Mouse (Mus musculus) forebrain, postnatal 0 days (tissue): Measurements from ENCODE around the gene Ptprn2. TPM values are rescaled to one million over a fixed set of nuclear protein-coding genes. Genes with fewer than 3 reads are reported as not detected.
A peak's percentile ranks its signal among the peaks of the same experiment; 100 is the strongest.

Experiments used
- ATAC-seq: fragments of 200-750 bp; cut with Nextera tagmentation; 2 replicates; pipeline ENCODE4 v1.8.0; 2017; ENCODE audit warnings: mild to moderate bottlenecking, moderate library complexity
- DNase-seq: peaks from one replicate; pipeline ENCODE4 v3.0.0-alpha.2; 2015
- H3K27ac ChIP-seq: fragments of 300-500 bp; sonication (generic); 2 replicates; pipeline ENCODE4 v1.5.1; 2014; ENCODE audit warnings: low read depth, mild to moderate bottlenecking, antibody characterized with exemption, low read length, moderate library complexity, mixed read lengths
- H3K27me3 ChIP-seq: fragments of 300-500 bp; sonication (generic); 2 replicates; pipeline ENCODE4 v1.6.1; 2014; ENCODE audit warnings: mild to moderate bottlenecking, low read length, mixed read lengths; ENCODE audit not compliant: insufficient read depth
- H3K36me3 ChIP-seq: fragments of 300-500 bp; sonication (generic); 2 replicates; pipeline ENCODE4 v1.6.1; 2014; ENCODE audit warnings: mild to moderate bottlenecking, moderate library complexity; ENCODE audit not compliant: insufficient read depth
- H3K4me1 ChIP-seq: fragments of 300-500 bp; sonication (generic); 2 replicates; pipeline ENCODE4 v1.6.1; 2014; ENCODE audit warnings: antibody characterized with exemption; ENCODE audit not compliant: insufficient read depth
- H3K4me2 ChIP-seq: fragments of 300-500 bp; sonication (generic); 2 replicates; pipeline ENCODE4 v1.6.1; 2014; ENCODE audit warnings: low read depth, mild to moderate bottlenecking, moderate library complexity
- H3K4me3 ChIP-seq: fragments of 300-500 bp; sonication (generic); 2 replicates; pipeline ENCODE4 v1.5.1; 2014; ENCODE audit warnings: low read depth, low read length, mixed read lengths
- H3K9ac ChIP-seq: fragments of 300-500 bp; sonication (generic); 2 replicates; pipeline ENCODE4 v1.6.1; 2014; ENCODE audit warnings: mild to moderate bottlenecking
- H3K9me3 ChIP-seq: fragments of 300-500 bp; sonication (generic); 2 replicates; pipeline ENCODE4 v1.6.1; 2016; ENCODE audit warnings: low read length
- CTCF ChIP-seq: sonication (generic); IDR thresholded peaks from 2 replicates; pipeline ENCODE4 v1.5.1; 2016; ENCODE audit warnings: antibody characterized with exemption, control low read depth, low read depth
- WGBS: fragments of 180-500 bp; shearing (Covaris S2); extraction: QIAGEN DNeasy Blood & Tissue Kit; methylation state at CpG from one replicate; pipeline ENCODE4 v1.1.7; 2014; 5-methylcytosine and 5-hydroxymethylcytosine counted together
- microRNA counts: library from miRNA; unstranded; fragments of <30 nt; microRNA quantifications from one replicate; lab custom pipeline; 2015
- microRNA-seq, 2 experiments: library from miRNA; unstranded; fragments of <30 nt; microRNA quantifications; one replicate each; pipeline ENCODE4; 2016
- polyA plus RNA-seq: library from polyadenylated mRNA; unstranded; fragments of >200 nt; fragmentation: Nextera tagmentation; extraction: Ambion mirVana; gene quantifications from 2 replicates; pipeline ENCODE4 v1.2.1, GENCODE M21; 2015
- total RNA-seq: library from RNA; depleted of rRNA; stranded (reverse); fragments of >200 nt; gene quantifications from 2 replicates; pipeline ENCODE4 v1.2.3, GENCODE M21; 2014; rRNA removed

The Ptprn2 gene
- total and polyA plus RNA-seq, 2 experiments from 2014 or later: 15.9 to 91.1 TPM

DNA sequence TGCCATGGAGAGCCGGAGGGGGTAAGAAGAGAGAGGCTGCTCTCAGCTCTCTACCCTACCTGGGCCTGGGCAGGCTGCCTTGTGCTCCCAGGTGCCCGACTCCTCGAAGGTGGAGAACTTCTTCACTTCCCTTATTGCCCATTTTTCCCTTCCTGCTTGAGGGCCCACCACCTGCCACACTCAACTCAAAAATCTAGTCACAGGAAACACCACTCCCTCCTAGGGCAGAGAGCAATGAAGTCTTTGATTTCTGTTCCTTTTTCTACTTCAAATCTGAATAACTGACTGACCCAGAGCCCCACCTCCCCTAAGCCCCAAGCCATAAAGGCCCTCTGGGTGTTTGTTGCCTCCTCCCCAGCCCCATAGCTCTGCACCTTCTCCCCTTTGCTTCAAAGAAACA lies 832.7 kb downstream of the Ptprn2 start:
- Histone ChIP-seq H3K36me3 (no peaks in the 10 kb centered on the region), H3K4me3 (no peak overlapping the region), H3K4me2 (no peak overlapping the region), H3K4me1 (no peaks in the 10 kb centered on the region), H3K9me3 (no peaks in the 10 kb centered on the region), H3K9ac (no peak overlapping the region), H3K27ac (no peak overlapping the region), H3K27me3 (no peaks in the 10 kb centered on the region)
- no peak for TF ChIP-seq CTCF
- ATAC-seq (no peak), DNase-seq (no peak)
- 93% methylated on average over 3 of the region's 3 CpGs for WGBS

DNA sequence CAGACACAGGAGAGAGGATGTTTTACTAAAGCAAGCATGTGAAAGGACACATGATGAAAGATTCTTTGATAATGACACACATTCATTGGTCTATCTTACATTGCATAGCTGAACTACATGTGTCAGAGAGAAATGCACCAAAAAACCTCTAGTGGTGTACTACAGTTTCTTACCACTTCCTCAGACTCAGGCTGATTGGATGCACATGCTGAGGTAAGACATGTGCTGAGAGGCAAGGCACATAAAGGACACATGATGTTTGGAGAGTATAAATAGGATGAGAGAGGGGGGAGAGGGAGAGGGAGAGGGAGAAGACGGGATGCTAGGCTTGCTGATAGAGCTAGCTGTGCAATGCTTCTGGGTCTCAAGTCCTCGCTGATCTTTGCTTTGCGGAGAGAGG lies 837.5 kb downstream of the Ptprn2 start:
- no peak overlapping the region for H3K27ac ChIP-seq
- H3K4me2 ChIP-seq: no peak overlapping the region
- H3K4me1 ChIP-seq: no peaks in the 10 kb centered on the region
- no peak overlapping the region for H3K4me3 ChIP-seq
- TF ChIP-seq CTCF: no peak
- DNase-seq (no peak), ATAC-seq (peak; percentile 58)
- H3K9me3 ChIP-seq: no peaks in the 10 kb centered on the region
- no peak overlapping the region for H3K9ac ChIP-seq
- H3K27me3 ChIP-seq: no peaks in the 10 kb centered on the region
- no peaks in the 10 kb centered on the region for H3K36me3 ChIP-seq
- 88% methylated on average over 2 of the region's 3 CpGs for WGBS

MicroRNAs encoded within 50 kb of the gene (microRNA counts, 519-probe panel; counts per million panel counts)
- 5,521 counts per million, percentile 75 among the panel's probes with 10 or more counts for microRNA mmu-miR-153 (lab: Ali Mortazavi, UCI)

Small RNAs within 50 kb of the gene (microRNA-seq; reads per million reads assigned to microRNA genes)
- 4,302 to 4,320 reads per million in 2 experiments for gene Mir153

Other genes with a start within 250 kb of the Ptprn2 start
- gene Wdr60, start 222.7 kb upstream of the Ptprn2 start, total RNA-seq: 9.2 and 14.5 TPM in 2 replicates
- gene Wdr60, start 222.7 kb upstream of the Ptprn2 start, polyA plus RNA-seq: 11.1 and 16.4 TPM in 2 replicates
- gene Gm11027, start 210.3 kb upstream of the Ptprn2 start, total RNA-seq: not detected in 2 replicates
- not detected in 2 replicates for gene Gm11027, start 210.3 kb upstream of the Ptprn2 start, polyA plus RNA-seq
- gene Esyt2, start 204.5 kb upstream of the Ptprn2 start, total RNA-seq: 45.9 and 49.7 TPM in 2 replicates
- gene Esyt2, start 204.5 kb upstream of the Ptprn2 start, polyA plus RNA-seq: 5.2 and 8.1 TPM in 2 replicates
- 6.5 and 11.5 TPM in 2 replicates for gene Ncapg2, start 80.3 kb upstream of the Ptprn2 start, total RNA-seq
- gene Ncapg2, start 80.3 kb upstream of the Ptprn2 start, polyA plus RNA-seq: 2.5 and 5.0 TPM in 2 replicates